Mouse (Mus musculus) embryonic facial prominence, embryonic 13.5 days (tissue): Measurements from ENCODE around the gene Nptx1. TPM values are rescaled to one million over a fixed set of nuclear protein-coding genes. Genes with fewer than 3 reads are reported as not detected.

ENCODE experiments used
- ATAC-seq: fragments of 200-750 bp; cut with Nextera tagmentation; 2 replicates; pipeline ENCODE4 v1.8.0; 2017; ENCODE audit warnings: low read depth; ENCODE audit not compliant: insufficient number of reproducible peaks, insufficient read depth, low FRiP score, low TSS enrichment
- H3K27ac ChIP-seq: fragments of 300-500 bp; sonication (generic); 2 replicates; pipeline ENCODE4 v1.5.1; 2015; ENCODE audit warnings: moderate library complexity, mild to moderate bottlenecking, inconsistent platforms
- H3K27me3 ChIP-seq: fragments of 300-500 bp; sonication (generic); 2 replicates; pipeline ENCODE4 v1.6.1; 2015; ENCODE audit warnings: mild to moderate bottlenecking, inconsistent platforms
- H3K36me3 ChIP-seq: fragments of 300-500 bp; sonication (generic); 2 replicates; pipeline ENCODE4 v1.6.1; 2015; ENCODE audit warnings: mild to moderate bottlenecking, inconsistent platforms
- H3K4me1 ChIP-seq: fragments of 300-500 bp; sonication (generic); 2 replicates; pipeline ENCODE4 v1.6.1; 2015; ENCODE audit warnings: inconsistent platforms
- H3K4me2 ChIP-seq: fragments of 300-500 bp; sonication (generic); 2 replicates; pipeline ENCODE4 v1.6.1; 2015; ENCODE audit warnings: moderate library complexity, mild to moderate bottlenecking, inconsistent platforms
- H3K4me3 ChIP-seq: fragments of 300-500 bp; sonication (generic); 2 replicates; pipeline ENCODE4 v1.5.1; 2015; ENCODE audit warnings: mild to moderate bottlenecking, inconsistent platforms
- H3K9ac ChIP-seq: fragments of 300-500 bp; sonication (generic); 2 replicates; pipeline ENCODE4 v1.6.1; 2015; ENCODE audit warnings: mild to moderate bottlenecking, inconsistent platforms
- H3K9me3 ChIP-seq: fragments of 300-500 bp; sonication (generic); 2 replicates; pipeline ENCODE4 v1.6.1; 2016; ENCODE audit warnings: inconsistent platforms
- WGBS: fragments of 180-500 bp; shearing (Covaris S2); methylation state at CpG from one replicate; pipeline ENCODE4 v1.1.7; 2015; ENCODE audit warnings: mixed read lengths; 5-methylcytosine and 5-hydroxymethylcytosine counted together
- polyA plus RNA-seq: library from polyadenylated mRNA; unstranded; fragments of >200 nt; fragmentation: Nextera tagmentation; extraction: Ambion mirVana; gene quantifications from 2 replicates; pipeline ENCODE4 v1.2.1, GENCODE M21; 2015

The Nptx1 gene
- polyA plus RNA-seq, 1 experiment from 2014 or later, result 0.60 TPM

GRCm38 (mm10) chr11:119550546-119551335 is 3.2 kb upstream of the Nptx1 start:
- Histone ChIP-seq H3K27me3 (peaks cover 84% of the 10 kb centered on the region), H3K4me3 (no peak overlapping the region), H3K36me3 (no peaks in the 10 kb centered on the region), H3K27ac (no peak overlapping the region), H3K9me3 (no peaks in the 10 kb centered on the region), H3K4me1 (peaks cover 50% of the 10 kb centered on the region), H3K9ac (no peak overlapping the region), H3K4me2 (no peak overlapping the region)
- WGBS, result 48% methylated on average over 10 of the region's 10 CpGs
- no peak for ATAC-seq

DNA sequence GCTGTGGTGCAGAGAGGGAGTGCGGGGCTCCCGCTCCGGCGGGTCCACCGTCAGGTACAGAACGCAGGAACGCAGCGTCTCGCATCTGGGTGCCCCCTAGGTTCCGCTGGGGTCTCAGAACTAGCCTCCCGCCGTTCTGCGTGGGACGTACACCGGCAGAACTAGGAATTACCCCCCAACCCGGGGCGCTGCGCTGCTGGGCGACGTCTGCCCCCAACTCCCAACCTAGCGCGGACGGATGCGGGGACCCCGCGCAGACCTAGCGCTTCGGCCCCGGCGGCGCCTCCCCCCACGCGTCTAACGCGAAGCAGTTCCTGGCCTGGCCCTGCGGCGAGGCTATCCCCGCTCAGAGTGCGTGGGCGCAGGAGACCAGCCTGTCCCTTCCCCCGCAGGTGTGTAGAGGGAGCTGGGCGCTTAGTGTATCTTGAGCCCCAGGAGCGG is 1.8 kb upstream of the Nptx1 start:
- H3K9ac ChIP-seq, result peak overlapping the region; percentile 62
- peaks cover 93% of the 10 kb centered on the region for H3K27me3 ChIP-seq
- H3K9me3 ChIP-seq, result no peaks in the 10 kb centered on the region
- under 1% methylated on average over 43 of the region's 43 CpGs for WGBS
- H3K27ac ChIP-seq, result no peak overlapping the region
- H3K36me3 ChIP-seq, result no peaks in the 10 kb centered on the region
- H3K4me3 ChIP-seq, result peak overlapping the region; percentile 49
- peaks cover 50% of the 10 kb centered on the region for H3K4me1 ChIP-seq
- peak overlapping the region; percentile 94 for H3K4me2 ChIP-seq
- ATAC-seq, result no peak

GRCm38 (mm10) chr11:119548741-119549370 is 1.3 kb upstream of the Nptx1 start:
- H3K4me1 ChIP-seq, result peaks cover 50% of the 10 kb centered on the region
- H3K36me3 ChIP-seq, result no peaks in the 10 kb centered on the region
- ATAC-seq, result no peak

GRCm38 (mm10) chr11:119547951-119548591 is 518 bp upstream of the Nptx1 start:
- WGBS, result 1% methylated on average over 39 of the region's 39 CpGs
- peaks cover 47% of the 10 kb centered on the region for H3K4me1 ChIP-seq

More at GRCm38 (mm10) chr11:119548741-119549370, 1.3 kb upstream of the Nptx1 start:
- Histone ChIP-seq H3K9me3 (no peaks in the 10 kb centered on the region), H3K9ac (peak overlapping the region; percentile 62), H3K27ac (no peak overlapping the region), H3K27me3 (peaks cover 96% of the 10 kb centered on the region), H3K4me3 (peak overlapping the region; percentile 49), H3K4me2 (peak overlapping the region; percentile 94)
- 2% methylated on average over 37 of the region's 37 CpGs for WGBS

GRCm38 (mm10) chr11:119546496-119547182 is 914 bp downstream of the Nptx1 start:
- peak overlapping the region; percentile 61 for H3K9ac ChIP-seq

More at GRCm38 (mm10) chr11:119547951-119548591, 518 bp upstream of the Nptx1 start:
- ATAC-seq, result no peak
- Histone ChIP-seq H3K27me3 (peaks cover 96% of the 10 kb centered on the region), H3K4me3 (peak overlapping the region; percentile 49), H3K27ac (no peak overlapping the region), H3K36me3 (no peaks in the 10 kb centered on the region), H3K4me2 (peak overlapping the region; percentile 94), H3K9me3 (no peaks in the 10 kb centered on the region), H3K9ac (peak overlapping the region; percentile 61)

GRCm38 (mm10) chr11:119545741-119546495 is 1.6 kb downstream of the Nptx1 start:
- no peaks in the 10 kb centered on the region for H3K36me3 ChIP-seq
- peak overlapping the region; percentile 49 for H3K4me3 ChIP-seq
- ATAC-seq, result no peak
- no peak overlapping the region for H3K27ac ChIP-seq
- 4% methylated on average over 10 of the region's 10 CpGs for WGBS
- no peaks in the 10 kb centered on the region for H3K9me3 ChIP-seq
- H3K4me1 ChIP-seq, result peaks cover 38% of the 10 kb centered on the region
- H3K27me3 ChIP-seq, result peaks cover 100% of the 10 kb centered on the region
- 0 out of 2 replicates have a peak overlapping the region, but pooled peaks have one; percentile 61 for H3K9ac ChIP-seq
- peak overlapping the region; percentile 94 for H3K4me2 ChIP-seq

More at GRCm38 (mm10) chr11:119546496-119547182, 914 bp downstream of the Nptx1 start:
- Histone ChIP-seq H3K36me3 (no peaks in the 10 kb centered on the region), H3K27me3 (peaks cover 100% of the 10 kb centered on the region), H3K4me2 (peak overlapping the region; percentile 94), H3K4me1 (peaks cover 38% of the 10 kb centered on the region), H3K9me3 (no peaks in the 10 kb centered on the region), H3K27ac (no peak overlapping the region), H3K4me3 (peak overlapping the region; percentile 49)
- no peak for ATAC-seq
- 1% methylated on average over 45 of the region's 46 CpGs for WGBS

DNA sequence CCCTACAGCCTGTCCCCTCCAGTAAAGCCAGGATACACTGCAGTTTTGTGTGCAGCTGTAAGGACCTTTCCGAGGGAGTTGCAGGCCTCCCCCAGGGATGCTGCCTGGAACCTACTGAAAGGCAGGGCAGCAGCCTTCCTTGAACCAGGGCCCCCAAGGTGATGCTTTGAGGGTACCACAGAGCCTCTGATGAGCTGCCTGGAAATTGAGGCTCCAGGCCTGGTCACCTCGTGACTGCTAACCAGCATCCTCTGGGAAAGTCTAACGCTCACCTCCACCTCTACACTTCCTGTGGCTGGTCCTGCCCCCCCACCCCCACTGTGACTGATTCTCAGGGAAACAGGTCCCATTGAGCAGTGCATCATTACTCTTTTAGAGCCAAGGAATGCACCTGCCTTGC is 2.3 kb downstream of the Nptx1 start:
- 36% methylated on average over 3 of the region's 3 CpGs for WGBS
- Histone ChIP-seq H3K27ac (no peak overlapping the region), H3K27me3 (peaks cover 100% of the 10 kb centered on the region), H3K9me3 (no peaks in the 10 kb centered on the region), H3K9ac (no peak overlapping the region), H3K4me2 (no peak overlapping the region), H3K4me1 (peaks cover 38% of the 10 kb centered on the region), H3K36me3 (no peaks in the 10 kb centered on the region), H3K4me3 (no peak overlapping the region)
- ATAC-seq, result no peak

GRCm38 (mm10) chr11:119544518-119545105 is 2.9 kb downstream of the Nptx1 start:
- Histone ChIP-seq H3K27ac (no peak overlapping the region), H3K4me1 (peaks cover 37% of the 10 kb centered on the region), H3K4me3 (no peak overlapping the region), H3K27me3 (peaks cover 100% of the 10 kb centered on the region), H3K9ac (no peak overlapping the region), H3K4me2 (no peak overlapping the region), H3K36me3 (no peaks in the 10 kb centered on the region), H3K9me3 (no peaks in the 10 kb centered on the region)
- no peak for ATAC-seq
- WGBS, result 80% methylated on average over 15 of the region's 15 CpGs

- H3K9me3 ChIP-seq, result no peaks in the 10 kb centered on the region
- H3K4me3 ChIP-seq, result no peak overlapping the region
- H3K4me1 ChIP-seq, result peaks cover 31% of the 10 kb centered on the region
- no peak overlapping the region for H3K9ac ChIP-seq
- no peak for ATAC-seq
- no peaks in the 10 kb centered on the region for H3K36me3 ChIP-seq
- no peak overlapping the region for H3K4me2 ChIP-seq
- no peak overlapping the region for H3K27ac ChIP-seq
- H3K27me3 ChIP-seq, result peaks cover 94% of the 10 kb centered on the region
- WGBS, result 49% methylated on average over 14 of the region's 16 CpGs
These were observed 3.6 kb downstream of the Nptx1 start for GRCm38 (mm10) chr11:119543816-119544517.

GRCm38 (mm10) chr11:119542886-119543285 is 4.7 kb downstream of the Nptx1 start:
- Histone ChIP-seq H3K4me3 (no peak overlapping the region), H3K4me2 (no peak overlapping the region), H3K27me3 (peaks cover 83% of the 10 kb centered on the region), H3K9me3 (no peaks in the 10 kb centered on the region), H3K36me3 (no peaks in the 10 kb centered on the region), H3K27ac (no peak overlapping the region), H3K9ac (no peak overlapping the region), H3K4me1 (peaks cover 20% of the 10 kb centered on the region)
- 74% methylated on average over 5 of the region's 5 CpGs for WGBS
- no peak for ATAC-seq
